Mouse (Mus musculus): ENCODE measurements around the gene Znrf3.

DNA sequence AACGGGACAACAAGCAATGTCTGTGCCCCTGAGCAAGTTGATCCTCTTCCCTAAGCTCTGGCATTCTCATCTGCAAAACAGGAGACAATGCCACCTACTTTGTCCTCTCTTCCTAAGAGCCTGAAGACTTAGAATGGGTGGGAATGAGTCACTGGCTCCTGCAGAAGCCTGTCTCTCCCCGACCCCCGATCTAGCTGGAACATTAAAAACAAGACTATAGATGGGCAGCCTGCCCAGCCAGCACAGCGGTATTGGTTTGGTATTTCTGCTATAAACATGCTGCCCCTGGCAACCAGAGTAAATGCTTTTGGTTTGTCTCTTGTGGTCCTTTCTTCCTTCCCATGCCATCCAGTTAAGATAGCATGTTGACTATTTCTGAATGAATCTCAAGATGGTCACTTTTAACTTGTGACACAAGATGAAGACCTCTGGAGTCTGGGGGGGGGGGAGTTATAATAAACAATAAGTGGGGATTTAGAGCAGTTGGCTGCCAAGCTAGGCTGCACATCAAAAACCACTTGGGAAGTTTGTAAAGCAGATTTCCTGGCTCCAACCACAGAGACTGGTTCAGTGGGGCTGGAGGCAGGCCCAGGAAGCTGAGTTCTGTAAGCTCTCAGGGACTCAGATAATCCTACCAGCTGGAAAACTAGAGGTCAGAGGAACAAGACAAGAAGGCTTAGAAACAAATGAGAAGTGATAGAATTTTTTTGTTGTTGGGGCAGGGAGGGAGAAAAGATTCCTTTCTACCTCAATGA is 154.6 kb downstream of the Znrf3 start:
- TF ChIP-seq GATA1 (IDR thresholded peaks at IDR 0.05; ENCODE audit: borderline replicate concordance, low read length): no peak
- no peak for TF ChIP-seq FLI1 (IDR thresholded peaks at IDR 0.05; ENCODE audit: low read length)

All from megakaryocyte, embryonic 14.5 days (primary cell).